Mouse (Mus musculus) embryonic facial prominence, embryonic 15.5 days (tissue): ENCODE results near the gene Ppip5k1. TPM values are rescaled to one million over a fixed set of nuclear protein-coding genes. Genes with fewer than 3 reads are reported as not detected.

Experiments
- ATAC-seq: fragments of 200-750 bp; cut with Nextera tagmentation; 2 replicates; pipeline ENCODE4 v1.8.0; 2017; ENCODE audit warnings: low read depth, moderate TSS enrichment; ENCODE audit not compliant: insufficient number of reproducible peaks, low FRiP score, low TSS enrichment
- H3K27ac ChIP-seq: fragments of 300-500 bp; sonication (generic); replicated peaks from 2 replicates; pipeline ENCODE4 v1.5.1; 2015; ENCODE audit warnings: mild to moderate bottlenecking, inconsistent platforms
- H3K27me3 ChIP-seq: fragments of 300-500 bp; sonication (generic); 2 replicates; pipeline ENCODE4 v1.6.1; 2015; ENCODE audit warnings: inconsistent platforms
- H3K36me3 ChIP-seq: fragments of 300-500 bp; sonication (generic); 2 replicates; pipeline ENCODE4 v1.6.1; 2015; ENCODE audit warnings: mild to moderate bottlenecking, inconsistent platforms
- H3K4me1 ChIP-seq: fragments of 300-500 bp; sonication (generic); 2 replicates; pipeline ENCODE4 v1.6.1; 2015; ENCODE audit warnings: inconsistent platforms
- H3K4me2 ChIP-seq: fragments of 300-500 bp; sonication (generic); replicated peaks from 2 replicates; pipeline ENCODE4 v1.6.1; 2015; ENCODE audit warnings: mild to moderate bottlenecking, inconsistent platforms
- H3K4me3 ChIP-seq: fragments of 300-500 bp; sonication (generic); replicated peaks from 2 replicates; pipeline ENCODE4 v1.5.1; 2015; ENCODE audit warnings: mild to moderate bottlenecking, inconsistent platforms
- H3K9ac ChIP-seq: fragments of 300-500 bp; sonication (generic); 2 replicates; pipeline ENCODE4 v1.6.1; 2015; ENCODE audit warnings: inconsistent platforms
- H3K9me3 ChIP-seq: fragments of 300-500 bp; sonication (generic); replicated peaks from 2 replicates; pipeline ENCODE4 v1.6.1; 2016; ENCODE audit warnings: inconsistent platforms
- WGBS: fragments of 180-500 bp; shearing (Covaris S2); methylation state at CpG from one replicate; pipeline ENCODE4 v1.1.7; 2015; 5-methylcytosine and 5-hydroxymethylcytosine counted together
- polyA plus RNA-seq: library from polyadenylated mRNA; unstranded; fragments of >200 nt; fragmentation: Nextera tagmentation; extraction: Ambion mirVana; gene quantifications from 2 replicates; pipeline ENCODE4 v1.2.1, GENCODE M21; 2015

Ppip5k1 gene
- polyA plus RNA-seq, 1 experiment from 2014 or later: 12.8 TPM

GRCm38 (mm10) chr2:121357961-121358360, 2.8 kb upstream of the Ppip5k1 start:
- Histone ChIP-seq H3K27ac (0 out of 2 replicates have a peak overlapping the region, but pooled peaks have one; percentile 8), H3K9me3 (no peaks in the 10 kb centered on the region), H3K9ac (no peak overlapping the region), H3K27me3 (peaks cover 9% of the 10 kb centered on the region; the same call in 1 of the 2 replicates), H3K36me3 (no peaks in the 10 kb centered on the region), H3K4me3 (peak overlapping the region; percentile 36), H3K4me2 (peak overlapping the region; percentile 51), H3K4me1 (peaks cover 23% of the 10 kb centered on the region)
- no peak for ATAC-seq
- 0% methylated on average over 4 of the region's 4 CpGs for WGBS

- peaks cover 23% of the 10 kb centered on the region for H3K4me1 ChIP-seq
- H3K4me3 ChIP-seq: peak within 1 kb of the TSS; percentile 36
- ATAC-seq: no peak
- WGBS: 47% methylated on average over 5 of the region's 5 CpGs
- no peaks in the 10 kb centered on the region for H3K36me3 ChIP-seq
- peaks cover 9% of the 10 kb centered on the region; the same call in 1 of the 2 replicates for H3K27me3 ChIP-seq
- H3K4me2 ChIP-seq: peak within 1 kb of the TSS; percentile 51
- H3K9ac ChIP-seq: no peak within 1 kb of the TSS
- peak within 1 kb of the TSS; percentile 8; the same call in 1 of the 2 replicates for H3K27ac ChIP-seq
- no peaks in the 10 kb centered on the region for H3K9me3 ChIP-seq
Observed at GRCm38 (mm10) chr2:121357494-121357893, 2.3 kb upstream of the Ppip5k1 start, which contains the start of gene Ckmt1. Ckmt1 (plus strand) TSS chr2:121357714.

- Histone ChIP-seq H3K9ac (peak overlapping the region; percentile 72), H3K4me2 (peak overlapping the region; percentile 87), H3K27ac (no peak overlapping the region), H3K4me1 (peaks cover 23% of the 10 kb centered on the region), H3K4me3 (peak overlapping the region; percentile 76), H3K36me3 (0 out of 2 replicates have a peak, but pooled peaks cover 4% of the 10 kb centered on the region), H3K27me3 (peaks cover 7% of the 10 kb centered on the region; the same call in 1 of the 2 replicates), H3K9me3 (no peaks in the 10 kb centered on the region)
- ATAC-seq: no peak
- WGBS: 5% methylated on average over 6 of the region's 6 CpGs
Observed at GRCm38 (mm10) chr2:121354378-121354777, 818 bp downstream of the Ppip5k1 start.

- Histone ChIP-seq H3K27me3 (no peaks in the 10 kb centered on the region), H3K36me3 (0 out of 2 replicates have a peak, but pooled peaks cover 4% of the 10 kb centered on the region), H3K4me3 (no peak overlapping the region), H3K4me2 (no peak overlapping the region), H3K4me1 (peaks cover 16% of the 10 kb centered on the region), H3K27ac (no peak overlapping the region), H3K9me3 (no peaks in the 10 kb centered on the region), H3K9ac (no peak overlapping the region)
- 65% methylated on average over 8 of the region's 8 CpGs for WGBS
- ATAC-seq: no peak
Observed at GRCm38 (mm10) chr2:121353156-121353555, 2.0 kb downstream of the Ppip5k1 start.

GRCm38 (mm10) chr2:121339057-121339456, 16.1 kb downstream of the Ppip5k1 start:
- Histone ChIP-seq H3K36me3 (no peaks in the 10 kb centered on the region; the same call in 1 of the 2 replicates), H3K27me3 (no peaks in the 10 kb centered on the region), H3K4me1 (no peaks in the 10 kb centered on the region), H3K9ac (no peak overlapping the region), H3K4me2 (no peak overlapping the region), H3K4me3 (no peak overlapping the region), H3K27ac (no peak overlapping the region), H3K9me3 (no peaks in the 10 kb centered on the region)
- ATAC-seq: no peak

GRCm38 (mm10) chr2:121329492-121329891, 25.7 kb downstream of the Ppip5k1 start:
- WGBS: 91% methylated on average over 2 of the region's 2 CpGs
- Histone ChIP-seq H3K27ac (no peak overlapping the region), H3K27me3 (no peaks in the 10 kb centered on the region), H3K4me1 (no peaks in the 10 kb centered on the region), H3K36me3 (peaks cover 9% of the 10 kb centered on the region; the same call in 1 of the 2 replicates), H3K9me3 (no peaks in the 10 kb centered on the region), H3K4me2 (no peak overlapping the region), H3K9ac (no peak overlapping the region), H3K4me3 (no peak overlapping the region)
- ATAC-seq: no peak

- H3K36me3 ChIP-seq: 0 out of 2 replicates have a peak, but pooled peaks cover 5% of the 10 kb centered on the region
- no peak overlapping the region for H3K27ac ChIP-seq
- no peak for ATAC-seq
- WGBS: 83% methylated on average over 10 of the region's 10 CpGs
- H3K27me3 ChIP-seq: no peaks in the 10 kb centered on the region
- H3K9ac ChIP-seq: no peak overlapping the region
- H3K4me3 ChIP-seq: no peak overlapping the region
- no peak overlapping the region for H3K4me2 ChIP-seq
- no peaks in the 10 kb centered on the region for H3K9me3 ChIP-seq
- H3K4me1 ChIP-seq: no peaks in the 10 kb centered on the region
Observed at GRCm38 (mm10) chr2:121323693-121324470, 31.3 kb downstream of the Ppip5k1 start.

- H3K9ac ChIP-seq: no peak overlapping the region
- no peaks in the 10 kb centered on the region for H3K4me1 ChIP-seq
- H3K9me3 ChIP-seq: no peaks in the 10 kb centered on the region
- no peak overlapping the region for H3K27ac ChIP-seq
- no peak overlapping the region for H3K4me2 ChIP-seq
- 0 out of 2 replicates have a peak, but pooled peaks cover 5% of the 10 kb centered on the region for H3K36me3 ChIP-seq
- H3K4me3 ChIP-seq: no peak overlapping the region
- ATAC-seq: no peak; the same call in 1 of the 2 replicates
- no peaks in the 10 kb centered on the region for H3K27me3 ChIP-seq
- WGBS: 83% methylated on average over 10 of the region's 10 CpGs
Observed at GRCm38 (mm10) chr2:121323041-121323440, 32.2 kb downstream of the Ppip5k1 start.

- no peak overlapping the region for H3K4me3 ChIP-seq
- 67% methylated on average over 8 of the region's 8 CpGs for WGBS
- H3K4me2 ChIP-seq: no peak overlapping the region
- H3K27ac ChIP-seq: no peak overlapping the region
- ATAC-seq: no peak
- no peak overlapping the region for H3K9ac ChIP-seq
- no peaks in the 10 kb centered on the region for H3K4me1 ChIP-seq
- H3K9me3 ChIP-seq: no peaks in the 10 kb centered on the region
- 0 out of 2 replicates have a peak, but pooled peaks cover 5% of the 10 kb centered on the region for H3K36me3 ChIP-seq
- no peaks in the 10 kb centered on the region for H3K27me3 ChIP-seq
Observed at GRCm38 (mm10) chr2:121316278-121316677, 38.9 kb downstream of the Ppip5k1 start.

GRCm38 (mm10) chr2:121308997-121309416, 46.2 kb downstream of the Ppip5k1 start:
- 0 out of 2 replicates have a peak overlapping the region, but pooled peaks have one; percentile 11 for H3K4me3 ChIP-seq
- no peak; the same call in 1 of the 2 replicates for ATAC-seq
- WGBS: 19% methylated on average over 5 of the region's 5 CpGs

GRCm38 (mm10) chr2:121300036-121300435, 55.2 kb downstream of the Ppip5k1 start:
- H3K9ac ChIP-seq: no peak overlapping the region
- peaks cover 28% of the 10 kb centered on the region for H3K4me1 ChIP-seq
- no peak for ATAC-seq
- H3K4me2 ChIP-seq: no peak overlapping the region
- no peaks in the 10 kb centered on the region for H3K9me3 ChIP-seq
- no peak overlapping the region for H3K27ac ChIP-seq
- H3K4me3 ChIP-seq: no peak overlapping the region
- WGBS: 81% methylated on average over 10 of the region's 10 CpGs
- H3K36me3 ChIP-seq: peaks cover 33% of the 10 kb centered on the region
- H3K27me3 ChIP-seq: peaks cover 36% of the 10 kb centered on the region

More at GRCm38 (mm10) chr2:121308997-121309416, 46.2 kb downstream of the Ppip5k1 start:
- H3K4me1 ChIP-seq: peaks cover 5% of the 10 kb centered on the region; the same call in 1 of the 2 replicates
- H3K9ac ChIP-seq: no peak overlapping the region
- H3K4me2 ChIP-seq: peak overlapping the region; percentile 25; the same call in 1 of the 2 replicates
- peaks cover 3% of the 10 kb centered on the region; the same call in 1 of the 2 replicates for H3K36me3 ChIP-seq
- H3K27ac ChIP-seq: no peak overlapping the region
- H3K27me3 ChIP-seq: no peaks in the 10 kb centered on the region
- H3K9me3 ChIP-seq: no peaks in the 10 kb centered on the region
